Mouse (Mus musculus): ENCODE measurements around the gene Eif3b. TPM values are rescaled to one million over a fixed set of nuclear protein-coding genes. Genes with fewer than 3 reads are reported as not detected.

Eif3b gene
- 85.5 and 96.5 TPM in 2 replicates for polyA plus RNA-seq (2012; rRNA removed)

GRCm38 (mm10) chr5:140418489-140419441 is at the start of gene Eif3b:
Eif3b (plus strand) TSS chr5:140419328.
- WGBS = under 1% methylated on average over 65 of the region's 65 CpGs
- peak; percentile 64 for DNase-seq (ENCODE audit: low read depth, low spot score)

GRCm38 (mm10) chr5:140369466-140369865 is 49.7 kb upstream of the Eif3b start:
- 50% methylated on average over 2 of the region's 2 CpGs for WGBS
- no peak for DNase-seq (ENCODE audit: low read depth, low spot score)

GRCm38 (mm10) chr5:140370446-140371254 is 48.5 kb upstream of the Eif3b start:
- no peak for DNase-seq (ENCODE audit: low read depth, low spot score)
- 66% methylated on average over 6 of the region's 6 CpGs for whole genome bisulfite sequencing

- WGBS = 77% methylated on average over 3 of the region's 3 CpGs
- DNase-seq (ENCODE audit: low read depth, low spot score) = no peak
Measured at GRCm38 (mm10) chr5:140371671-140372070, 47.5 kb upstream of the Eif3b start.

GRCm38 (mm10) chr5:140373711-140374110 is 45.4 kb upstream of the Eif3b start:
- DNase-seq (ENCODE audit: low read depth, low spot score) = no peak
- WGBS = 59% methylated on average over 2 of the region's 2 CpGs

- 62% methylated on average over 3 of the region's 3 CpGs for WGBS
- DNase-seq (ENCODE audit: low read depth, low spot score) = no peak
Measured at GRCm38 (mm10) chr5:140374226-140374625, 44.9 kb upstream of the Eif3b start.

- WGBS = 37% methylated on average over 4 of the region's 4 CpGs
- no peak for DNase-seq (ENCODE audit: low read depth, low spot score)
Measured at GRCm38 (mm10) chr5:140375249-140375829, 43.8 kb upstream of the Eif3b start.

GRCm38 (mm10) chr5:140378121-140378853 is 40.8 kb upstream of the Eif3b start:
- no peak for DNase-seq (ENCODE audit: low read depth, low spot score)
- WGBS = 78% methylated on average over 6 of the region's 6 CpGs

GRCm38 (mm10) chr5:140379299-140379698 is 39.8 kb upstream of the Eif3b start:
- DNase-seq (ENCODE audit: low read depth, low spot score) = no peak

GRCm38 (mm10) chr5:140381156-140381555 is 38.0 kb upstream of the Eif3b start:
- 85% methylated on average over 7 of the region's 7 CpGs for WGBS
- no peak for DNase-seq (ENCODE audit: low read depth, low spot score)

More at GRCm38 (mm10) chr5:140379299-140379698, 39.8 kb upstream of the Eif3b start:
- WGBS = 82% methylated on average over 6 of the region's 6 CpGs

- no peak for DNase-seq (ENCODE audit: low read depth, low spot score)
- 86% methylated on average over 6 of the region's 6 CpGs for WGBS
Measured at GRCm38 (mm10) chr5:140382688-140383087, 36.4 kb upstream of the Eif3b start.

GRCm38 (mm10) chr5:140383559-140383958 is 35.6 kb upstream of the Eif3b start:
- WGBS = 51% methylated on average over 7 of the region's 7 CpGs
- no peak for DNase-seq (ENCODE audit: low read depth, low spot score)

GRCm38 (mm10) chr5:140384462-140384861 is 34.7 kb upstream of the Eif3b start:
- DNase-seq (ENCODE audit: low read depth, low spot score) = no peak

GRCm38 (mm10) chr5:140387236-140387635 is 31.9 kb upstream of the Eif3b start:
- WGBS = 87% methylated on average over 7 of the region's 7 CpGs
- DNase-seq (ENCODE audit: low read depth, low spot score) = no peak

More at GRCm38 (mm10) chr5:140384462-140384861, 34.7 kb upstream of the Eif3b start:
- WGBS = 93% methylated on average over 1 of the region's 1 CpGs

GRCm38 (mm10) chr5:140387816-140388510 is 31.2 kb upstream of the Eif3b start:
- 81% methylated on average over 12 of the region's 12 CpGs for WGBS
- no peak for DNase-seq (ENCODE audit: low read depth, low spot score)

- DNase-seq (ENCODE audit: low read depth, low spot score) = peak; percentile 90
- 1% methylated on average over 63 of the region's 63 CpGs for WGBS
Measured at GRCm38 (mm10) chr5:140388588-140389576, 30.2 kb upstream of the Eif3b start, which contains the start of gene Snx8. Snx8 (minus strand) TSS chr5:140389262.

GRCm38 (mm10) chr5:140389647-140390046 is 29.5 kb upstream of the Eif3b start:
- DNase-seq (ENCODE audit: low read depth, low spot score) = no peak

More at GRCm38 (mm10) chr5:140389647-140390046, 29.5 kb upstream of the Eif3b start:
- WGBS = 46% methylated on average over 3 of the region's 3 CpGs

Data from large intestine, adult 2 months (tissue).